Mouse (Mus musculus): ENCODE results near the gene Smarcal1. TPM values are rescaled to one million over a fixed set of nuclear protein-coding genes. Genes with fewer than 3 reads are reported as not detected.

The Smarcal1 gene
- polyA plus RNA-seq, 2 experiments from 2014 or later: 13.7 to 15.9 TPM

GRCm38 (mm10) chr1:72590636-72591035 lies 7.6 kb downstream of the Smarcal1 start:
- no peak for ATAC-seq

GRCm38 (mm10) chr1:72592350-72592749 lies 9.3 kb downstream of the Smarcal1 start:
- ATAC-seq: no peak

GRCm38 (mm10) chr1:72593340-72593951 lies 10.4 kb downstream of the Smarcal1 start:
- ATAC-seq: no peak

- no peak for ATAC-seq
Measured at GRCm38 (mm10) chr1:72595686-72596085, 12.6 kb downstream of the Smarcal1 start.

GRCm38 (mm10) chr1:72596231-72596630 lies 13.2 kb downstream of the Smarcal1 start:
- ATAC-seq: no peak

- no peak for ATAC-seq
Measured at GRCm38 (mm10) chr1:72599146-72600101, 16.4 kb downstream of the Smarcal1 start.

GRCm38 (mm10) chr1:72600778-72601177 lies 17.7 kb downstream of the Smarcal1 start:
- no peak for ATAC-seq

GRCm38 (mm10) chr1:72601233-72601632 lies 18.2 kb downstream of the Smarcal1 start:
- ATAC-seq: no peak

- no peak for ATAC-seq
Measured at GRCm38 (mm10) chr1:72602186-72602585, 19.1 kb downstream of the Smarcal1 start.

- ATAC-seq: no peak
Measured at GRCm38 (mm10) chr1:72602803-72603202, 19.8 kb downstream of the Smarcal1 start.

GRCm38 (mm10) chr1:72606186-72606673 lies 23.2 kb downstream of the Smarcal1 start:
- ATAC-seq: no peak

- ATAC-seq: no peak
Measured at GRCm38 (mm10) chr1:72609129-72609528, 26.1 kb downstream of the Smarcal1 start.

GRCm38 (mm10) chr1:72609887-72610877 lies 27.1 kb downstream of the Smarcal1 start:
- ATAC-seq: no peak

- no peak for ATAC-seq
Measured at GRCm38 (mm10) chr1:72612172-72612571, 29.1 kb downstream of the Smarcal1 start.

GRCm38 (mm10) chr1:72635221-72635620 lies 52.2 kb downstream of the Smarcal1 start:
- no peak for ATAC-seq

GRCm38 (mm10) chr1:72640658-72641410 lies 57.8 kb downstream of the Smarcal1 start:
- peak; percentile 66 for ATAC-seq

GRCm38 (mm10) chr1:72673070-72673469 lies 90.0 kb downstream of the Smarcal1 start:
- ATAC-seq: no peak
